Mouse (Mus musculus) liver, adult 2 months (tissue): Measurements from ENCODE around the gene Eme1.

Experiments
- CTCF ChIP-seq: fragments of 200-500 bp; IDR thresholded peaks from 2 replicates; pipeline ENCODE4 v1.5.1; 2011; ENCODE audit warnings: low read depth, low read length, control low read depth
- POLR2A ChIP-seq: fragments of 200-500 bp; IDR thresholded peaks from 2 replicates; pipeline ENCODE4 v1.6.1; 2011; ENCODE audit warnings: low read length, control low read depth; ENCODE audit not compliant: insufficient read depth; ENCODE audit errors: extremely low read depth

GRCm38 (mm10) chr11:94665281-94665680 is 11.5 kb upstream of the Eme1 start:
- no peak for TF ChIP-seq POLR2A
- TF ChIP-seq CTCF, result no peak
